Mouse (Mus musculus): Measurements from ENCODE around the gene Pou1f1. TPM values are rescaled to one million over a fixed set of nuclear protein-coding genes. Genes with fewer than 3 reads are reported as not detected.

Gene Pou1f1
- not detected in 2 replicates for polyA plus RNA-seq (2016; fragmentation: Nextera tagmentation; extraction: Ambion mirVana)

GRCm38 (mm10) chr16:65520211-65520610 lies at the start of gene Pou1f1:
Pou1f1 (plus strand) TSS chr16:65520511.
- H3K4me2 ChIP-seq: no peak within 1 kb of the TSS
- H3K36me3 ChIP-seq: no peaks in the 10 kb centered on the region
- H3K27me3 ChIP-seq: no peaks in the 10 kb centered on the region
- H3K9ac ChIP-seq (replicated peaks): no peak within 1 kb of the TSS
- no peak within 1 kb of the TSS for H3K27ac ChIP-seq
- 84% methylated on average over 6 of the region's 6 CpGs for WGBS
- H3K4me3 ChIP-seq (replicated peaks): no peak within 1 kb of the TSS
- H3K9me3 ChIP-seq: no peaks in the 10 kb centered on the region
- H3K4me1 ChIP-seq (replicated peaks): no peaks in the 10 kb centered on the region
- no peak for ATAC-seq (ENCODE audit: insufficient number of reproducible peaks, insufficient read depth, low FRiP score, low TSS enrichment, low read depth)

- ATAC-seq (ENCODE audit: insufficient number of reproducible peaks, insufficient read depth, low FRiP score, low TSS enrichment, low read depth): no peak; the same call in 1 of the 2 replicates
- Histone ChIP-seq H3K9me3 (0 out of 2 replicates have a peak, but pooled peaks cover 7% of the 10 kb centered on the region), H3K4me3 (replicated peaks) (no peak overlapping the region), H3K4me1 (replicated peaks) (peaks cover 8% of the 10 kb centered on the region), H3K36me3 (no peaks in the 10 kb centered on the region), H3K27me3 (no peaks in the 10 kb centered on the region), H3K4me2 (no peak overlapping the region), H3K9ac (replicated peaks) (no peak overlapping the region), H3K27ac (no peak overlapping the region; the same call in 1 of the 2 replicates)
- 17% methylated on average over 4 of the region's 4 CpGs for WGBS
These were observed 49.7 kb upstream of the Pou1f1 start for GRCm38 (mm10) chr16:65470650-65471049.

- 25% methylated on average over 5 of the region's 5 CpGs for WGBS
- ATAC-seq (ENCODE audit: insufficient number of reproducible peaks, insufficient read depth, low FRiP score, low TSS enrichment, low read depth): no peak
- H3K27me3 ChIP-seq: no peaks in the 10 kb centered on the region
These were observed 47.8 kb upstream of the Pou1f1 start for GRCm38 (mm10) chr16:65472472-65473001.

GRCm38 (mm10) chr16:65485726-65486125 lies 34.6 kb upstream of the Pou1f1 start:
- Histone ChIP-seq H3K27me3 (no peaks in the 10 kb centered on the region; the same call in 1 of the 2 replicates), H3K4me3 (replicated peaks) (no peak overlapping the region), H3K9me3 (no peaks in the 10 kb centered on the region), H3K4me1 (replicated peaks) (no peaks in the 10 kb centered on the region), H3K27ac (no peak overlapping the region), H3K36me3 (no peaks in the 10 kb centered on the region), H3K9ac (replicated peaks) (no peak overlapping the region), H3K4me2 (no peak overlapping the region)
- whole genome bisulfite sequencing: 91% methylated on average over 6 of the region's 6 CpGs
- ATAC-seq (ENCODE audit: insufficient number of reproducible peaks, insufficient read depth, low FRiP score, low TSS enrichment, low read depth): no peak

More at GRCm38 (mm10) chr16:65472472-65473001, 47.8 kb upstream of the Pou1f1 start:
- H3K36me3 ChIP-seq: no peaks in the 10 kb centered on the region
- no peak overlapping the region for H3K27ac ChIP-seq
- no peak overlapping the region for H3K4me3 ChIP-seq (replicated peaks)
- H3K9ac ChIP-seq (replicated peaks): no peak overlapping the region
- H3K4me1 ChIP-seq (replicated peaks): peaks cover 8% of the 10 kb centered on the region
- 0 out of 2 replicates have a peak, but pooled peaks cover 7% of the 10 kb centered on the region for H3K9me3 ChIP-seq
- no peak overlapping the region for H3K4me2 ChIP-seq

GRCm38 (mm10) chr16:65496030-65496429 lies 24.3 kb upstream of the Pou1f1 start:
- no peaks in the 10 kb centered on the region for H3K27me3 ChIP-seq
- ATAC-seq (ENCODE audit: insufficient number of reproducible peaks, insufficient read depth, low FRiP score, low TSS enrichment, low read depth): no peak
- H3K4me2 ChIP-seq: no peak overlapping the region
- no peaks in the 10 kb centered on the region for H3K36me3 ChIP-seq
- 77% methylated on average over 5 of the region's 5 CpGs for WGBS
- no peaks in the 10 kb centered on the region for H3K4me1 ChIP-seq (replicated peaks)
- H3K9ac ChIP-seq (replicated peaks): no peak overlapping the region
- H3K4me3 ChIP-seq (replicated peaks): no peak overlapping the region
- H3K9me3 ChIP-seq: no peaks in the 10 kb centered on the region
- H3K27ac ChIP-seq: no peak overlapping the region

- H3K4me1 ChIP-seq (replicated peaks): no peaks in the 10 kb centered on the region
- H3K4me3 ChIP-seq (replicated peaks): no peak overlapping the region
- no peaks in the 10 kb centered on the region for H3K9me3 ChIP-seq
- H3K9ac ChIP-seq (replicated peaks): no peak overlapping the region
- no peak overlapping the region for H3K4me2 ChIP-seq
- WGBS: 41% methylated on average over 2 of the region's 2 CpGs
- H3K36me3 ChIP-seq: no peaks in the 10 kb centered on the region
- no peak overlapping the region for H3K27ac ChIP-seq
- no peak for ATAC-seq (ENCODE audit: insufficient number of reproducible peaks, insufficient read depth, low FRiP score, low TSS enrichment, low read depth)
- H3K27me3 ChIP-seq: no peaks in the 10 kb centered on the region
These were observed 23.3 kb upstream of the Pou1f1 start for GRCm38 (mm10) chr16:65497049-65497448.

- H3K4me2 ChIP-seq: no peak overlapping the region
- H3K27ac ChIP-seq: no peak overlapping the region
- ATAC-seq (ENCODE audit: insufficient number of reproducible peaks, insufficient read depth, low FRiP score, low TSS enrichment, low read depth): peak; percentile 81
- no peaks in the 10 kb centered on the region for H3K27me3 ChIP-seq
- 12% methylated on average over 7 of the region's 7 CpGs for WGBS
- H3K4me3 ChIP-seq (replicated peaks): no peak overlapping the region
- no peak overlapping the region for H3K9ac ChIP-seq (replicated peaks)
- H3K4me1 ChIP-seq (replicated peaks): peaks cover 3% of the 10 kb centered on the region; the same call in 1 of the 2 replicates
- H3K36me3 ChIP-seq: no peaks in the 10 kb centered on the region
- H3K9me3 ChIP-seq: no peaks in the 10 kb centered on the region
These were observed 6.1 kb upstream of the Pou1f1 start for GRCm38 (mm10) chr16:65514223-65514622.

GRCm38 (mm10) chr16:65526004-65526403 lies 5.7 kb downstream of the Pou1f1 start:
- Histone ChIP-seq H3K4me2 (no peak overlapping the region), H3K36me3 (no peaks in the 10 kb centered on the region), H3K9ac (replicated peaks) (no peak overlapping the region), H3K27ac (no peak overlapping the region), H3K4me1 (replicated peaks) (no peaks in the 10 kb centered on the region), H3K4me3 (replicated peaks) (no peak overlapping the region), H3K9me3 (no peaks in the 10 kb centered on the region), H3K27me3 (no peaks in the 10 kb centered on the region)
- WGBS: 89% methylated on average over 2 of the region's 2 CpGs
- ATAC-seq (ENCODE audit: insufficient number of reproducible peaks, insufficient read depth, low FRiP score, low TSS enrichment, low read depth): no peak

GRCm38 (mm10) chr16:65526695-65527094 lies 6.4 kb downstream of the Pou1f1 start:
- H3K36me3 ChIP-seq: no peaks in the 10 kb centered on the region
- H3K9ac ChIP-seq (replicated peaks): no peak overlapping the region
- ATAC-seq (ENCODE audit: insufficient number of reproducible peaks, insufficient read depth, low FRiP score, low TSS enrichment, low read depth): no peak
- H3K27me3 ChIP-seq: no peaks in the 10 kb centered on the region
- no peak overlapping the region for H3K4me2 ChIP-seq
- H3K9me3 ChIP-seq: no peaks in the 10 kb centered on the region
- no peaks in the 10 kb centered on the region for H3K4me1 ChIP-seq (replicated peaks)
- H3K4me3 ChIP-seq (replicated peaks): no peak overlapping the region
- H3K27ac ChIP-seq: no peak overlapping the region
- WGBS: 86% methylated on average over 5 of the region's 5 CpGs

GRCm38 (mm10) chr16:65529589-65529988 lies 9.3 kb downstream of the Pou1f1 start:
- Histone ChIP-seq H3K4me1 (replicated peaks) (no peaks in the 10 kb centered on the region), H3K4me2 (no peak overlapping the region), H3K9me3 (no peaks in the 10 kb centered on the region), H3K27me3 (no peaks in the 10 kb centered on the region), H3K9ac (replicated peaks) (no peak overlapping the region), H3K36me3 (no peaks in the 10 kb centered on the region), H3K4me3 (replicated peaks) (no peak overlapping the region), H3K27ac (no peak overlapping the region)
- no peak for ATAC-seq (ENCODE audit: insufficient number of reproducible peaks, insufficient read depth, low FRiP score, low TSS enrichment, low read depth)
- 20% methylated on average over 5 of the region's 5 CpGs for WGBS

- WGBS: 57% methylated on average over 8 of the region's 8 CpGs
- Histone ChIP-seq H3K4me1 (replicated peaks) (no peaks in the 10 kb centered on the region), H3K4me2 (no peak overlapping the region), H3K9me3 (no peaks in the 10 kb centered on the region), H3K9ac (replicated peaks) (no peak overlapping the region), H3K36me3 (no peaks in the 10 kb centered on the region), H3K4me3 (replicated peaks) (no peak overlapping the region), H3K27me3 (no peaks in the 10 kb centered on the region), H3K27ac (no peak overlapping the region)
- ATAC-seq (ENCODE audit: insufficient number of reproducible peaks, insufficient read depth, low FRiP score, low TSS enrichment, low read depth): no peak
These were observed 11.4 kb downstream of the Pou1f1 start for GRCm38 (mm10) chr16:65531663-65532062.

Measured in limb, embryonic 12.5 days (tissue).